Mouse (Mus musculus): ENCODE results near the gene D7Ertd443e. TPM values are rescaled to one million over a fixed set of nuclear protein-coding genes. Genes with fewer than 3 reads are reported as not detected.

D7Ertd443e gene
- polyA plus RNA-seq, 1 experiment from 2014 or later = not detected

- DNase-seq (ENCODE audit: low spot score) = no peak
- H3K4me1 ChIP-seq (replicated peaks; ENCODE audit: control insufficient read depth, insufficient read depth, low read length) = no peaks in the 10 kb centered on the region
- no peak overlapping the region for H3K9ac ChIP-seq (ENCODE audit: low read length)
- no peak for ATAC-seq (replicated peaks; ENCODE audit: low FRiP score, low TSS enrichment, low read depth)
- no peak overlapping the region for H3K27ac ChIP-seq (ENCODE audit: low read depth)
- no peaks in the 10 kb centered on the region for H3K9me3 ChIP-seq (ENCODE audit: control insufficient read depth, low read length)
- WGBS = 83% methylated on average over 1 of the region's 1 CpGs
- H3K4me3 ChIP-seq (ENCODE audit: low read depth, low read length) = no peak overlapping the region
- H3K36me3 ChIP-seq (ENCODE audit: control insufficient read depth, insufficient read depth, low read length) = no peaks in the 10 kb centered on the region
- H3K27me3 ChIP-seq (replicated peaks; ENCODE audit: control insufficient read depth, insufficient read depth, low read length) = no peaks in the 10 kb centered on the region
- H3K4me2 ChIP-seq (ENCODE audit: low read length) = no peak overlapping the region
These were observed 144.9 kb downstream of the D7Ertd443e start for GRCm38 (mm10) chr7:134240579-134240978.

DNA sequence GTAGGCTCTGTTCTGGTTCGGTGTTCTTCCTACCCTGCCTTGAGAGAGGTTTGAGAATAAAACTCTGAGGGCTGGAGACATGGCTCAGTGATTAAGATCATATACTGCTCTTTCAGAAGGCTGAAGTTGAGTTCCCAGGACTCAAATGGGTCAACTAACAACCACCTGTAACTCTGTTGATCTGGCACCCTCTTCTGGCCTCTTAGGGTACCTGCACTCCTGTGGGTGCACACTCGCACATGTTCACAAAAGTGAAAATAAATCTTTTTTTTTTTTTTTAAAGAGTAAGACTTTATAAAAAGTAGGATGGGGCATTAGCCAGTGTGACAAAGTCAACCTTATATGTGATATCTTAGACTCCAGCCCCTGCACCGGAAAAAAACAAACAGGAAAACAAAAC is 146.6 kb downstream of the D7Ertd443e start:
- Histone ChIP-seq H3K27ac (ENCODE audit: low read depth) (no peak overlapping the region), H3K9me3 (ENCODE audit: control insufficient read depth, low read length) (no peaks in the 10 kb centered on the region), H3K27me3 (replicated peaks; ENCODE audit: control insufficient read depth, insufficient read depth, low read length) (no peaks in the 10 kb centered on the region), H3K4me2 (ENCODE audit: low read length) (no peak overlapping the region), H3K9ac (ENCODE audit: low read length) (no peak overlapping the region), H3K4me1 (replicated peaks; ENCODE audit: control insufficient read depth, insufficient read depth, low read length) (no peaks in the 10 kb centered on the region), H3K36me3 (ENCODE audit: control insufficient read depth, insufficient read depth, low read length) (no peaks in the 10 kb centered on the region), H3K4me3 (ENCODE audit: low read depth, low read length) (no peak overlapping the region)
- DNase-seq (ENCODE audit: low spot score) = no peak
- ATAC-seq (replicated peaks; ENCODE audit: low FRiP score, low TSS enrichment, low read depth) = no peak
- WGBS = 92% methylated on average over 3 of the region's 3 CpGs

DNA sequence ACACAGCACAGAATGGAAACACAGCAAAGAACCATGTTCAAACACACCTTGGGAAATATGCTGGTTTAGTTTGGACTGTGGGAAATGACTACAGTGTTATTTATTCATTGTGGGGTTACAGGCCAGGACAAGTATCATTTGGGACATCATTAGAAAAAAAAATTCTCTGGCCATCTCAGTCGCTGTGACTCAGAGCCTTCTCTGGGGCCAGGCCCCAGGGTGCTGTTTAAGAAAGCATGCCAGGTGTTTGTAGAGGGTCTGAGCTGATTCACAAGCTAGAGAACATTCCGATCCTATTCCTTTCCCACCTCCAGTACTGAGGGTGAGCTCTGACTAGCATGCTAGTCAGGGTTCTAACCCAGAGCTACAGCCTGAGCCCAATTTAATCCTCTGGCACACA is 148.1 kb downstream of the D7Ertd443e start:
- H3K36me3 ChIP-seq (ENCODE audit: control insufficient read depth, insufficient read depth, low read length) = no peaks in the 10 kb centered on the region
- no peak overlapping the region for H3K9ac ChIP-seq (ENCODE audit: low read length)
- 77% methylated on average over 2 of the region's 2 CpGs for WGBS
- DNase-seq (ENCODE audit: low spot score) (no peak), ATAC-seq (replicated peaks; ENCODE audit: low FRiP score, low TSS enrichment, low read depth) (no peak)
- H3K4me1 ChIP-seq (replicated peaks; ENCODE audit: control insufficient read depth, insufficient read depth, low read length) = peaks cover 2% of the 10 kb centered on the region; the same call in 1 of the 2 replicates
- H3K4me3 ChIP-seq (ENCODE audit: low read depth, low read length) = no peak overlapping the region
- H3K27ac ChIP-seq (ENCODE audit: low read depth) = no peak overlapping the region
- no peaks in the 10 kb centered on the region for H3K9me3 ChIP-seq (ENCODE audit: control insufficient read depth, low read length)
- no peaks in the 10 kb centered on the region for H3K27me3 ChIP-seq (replicated peaks; ENCODE audit: control insufficient read depth, insufficient read depth, low read length)
- H3K4me2 ChIP-seq (ENCODE audit: low read length) = no peak overlapping the region

DNA sequence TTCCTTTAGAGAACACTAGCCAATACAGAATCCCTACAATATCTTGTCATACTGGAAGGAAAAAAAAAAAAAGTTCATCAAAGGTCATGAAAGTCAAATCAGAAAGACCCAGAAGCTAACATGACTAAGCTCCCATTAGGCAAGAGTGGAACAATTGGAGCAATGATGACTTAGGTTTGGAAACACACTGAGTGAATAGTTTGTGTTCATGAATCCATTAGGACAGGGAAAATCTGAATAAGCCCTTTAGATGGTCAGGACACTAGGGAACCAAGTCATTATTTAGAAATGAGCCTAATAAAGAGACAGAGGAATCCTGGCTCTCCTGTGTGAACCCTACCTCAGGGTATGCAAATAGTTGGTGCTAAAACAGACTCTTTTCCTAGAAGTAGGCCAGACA is 148.7 kb downstream of the D7Ertd443e start:
- Histone ChIP-seq H3K4me2 (ENCODE audit: low read length) (no peak overlapping the region), H3K9me3 (ENCODE audit: control insufficient read depth, low read length) (no peaks in the 10 kb centered on the region), H3K4me3 (ENCODE audit: low read depth, low read length) (no peak overlapping the region), H3K27ac (ENCODE audit: low read depth) (no peak overlapping the region), H3K9ac (ENCODE audit: low read length) (no peak overlapping the region), H3K4me1 (replicated peaks; ENCODE audit: control insufficient read depth, insufficient read depth, low read length) (peaks cover 7% of the 10 kb centered on the region; the same call in 1 of the 2 replicates), H3K27me3 (replicated peaks; ENCODE audit: control insufficient read depth, insufficient read depth, low read length) (no peaks in the 10 kb centered on the region), H3K36me3 (ENCODE audit: control insufficient read depth, insufficient read depth, low read length) (no peaks in the 10 kb centered on the region)
- ATAC-seq (replicated peaks; ENCODE audit: low FRiP score, low TSS enrichment, low read depth) (no peak), DNase-seq (ENCODE audit: low spot score) (no peak)

GRCm38 (mm10) chr7:134235552-134235951 is 149.9 kb downstream of the D7Ertd443e start:
- ATAC-seq (replicated peaks; ENCODE audit: low FRiP score, low TSS enrichment, low read depth) (no peak), DNase-seq (ENCODE audit: low spot score) (no peak)
- Histone ChIP-seq H3K27ac (ENCODE audit: low read depth) (no peak overlapping the region), H3K4me1 (replicated peaks; ENCODE audit: control insufficient read depth, insufficient read depth, low read length) (peaks cover 7% of the 10 kb centered on the region; the same call in 1 of the 2 replicates), H3K9me3 (ENCODE audit: control insufficient read depth, low read length) (no peaks in the 10 kb centered on the region), H3K4me2 (ENCODE audit: low read length) (no peak overlapping the region), H3K36me3 (ENCODE audit: control insufficient read depth, insufficient read depth, low read length) (no peaks in the 10 kb centered on the region), H3K4me3 (ENCODE audit: low read depth, low read length) (no peak overlapping the region), H3K27me3 (replicated peaks; ENCODE audit: control insufficient read depth, insufficient read depth, low read length) (no peaks in the 10 kb centered on the region), H3K9ac (ENCODE audit: low read length) (no peak overlapping the region)
- WGBS = 65% methylated on average over 2 of the region's 2 CpGs

- H3K4me1 ChIP-seq (replicated peaks; ENCODE audit: control insufficient read depth, insufficient read depth, low read length) = peaks cover 17% of the 10 kb centered on the region
- H3K36me3 ChIP-seq (ENCODE audit: control insufficient read depth, insufficient read depth, low read length) = no peaks in the 10 kb centered on the region
- no peak within 1 kb of the TSS for H3K27ac ChIP-seq (ENCODE audit: low read depth)
- H3K9me3 ChIP-seq (ENCODE audit: control insufficient read depth, low read length) = no peaks in the 10 kb centered on the region
- WGBS = 57% methylated on average over 14 of the region's 14 CpGs
- no peaks in the 10 kb centered on the region for H3K27me3 ChIP-seq (replicated peaks; ENCODE audit: control insufficient read depth, insufficient read depth, low read length)
- DNase-seq (ENCODE audit: low spot score) (no peak), ATAC-seq (replicated peaks; ENCODE audit: low FRiP score, low TSS enrichment, low read depth) (peak; percentile 43; the same call in 1 of the 2 replicates)
- H3K9ac ChIP-seq (ENCODE audit: low read length) = no peak within 1 kb of the TSS
- no peak within 1 kb of the TSS for H3K4me3 ChIP-seq (ENCODE audit: low read depth, low read length)
- no peak within 1 kb of the TSS for H3K4me2 ChIP-seq (ENCODE audit: low read length)
These were observed 153.8 kb downstream of the D7Ertd443e start, which contains the start of gene Adam12 for GRCm38 (mm10) chr7:134231378-134232346. Adam12 (minus strand) TSS chr7:134232146.

DNA sequence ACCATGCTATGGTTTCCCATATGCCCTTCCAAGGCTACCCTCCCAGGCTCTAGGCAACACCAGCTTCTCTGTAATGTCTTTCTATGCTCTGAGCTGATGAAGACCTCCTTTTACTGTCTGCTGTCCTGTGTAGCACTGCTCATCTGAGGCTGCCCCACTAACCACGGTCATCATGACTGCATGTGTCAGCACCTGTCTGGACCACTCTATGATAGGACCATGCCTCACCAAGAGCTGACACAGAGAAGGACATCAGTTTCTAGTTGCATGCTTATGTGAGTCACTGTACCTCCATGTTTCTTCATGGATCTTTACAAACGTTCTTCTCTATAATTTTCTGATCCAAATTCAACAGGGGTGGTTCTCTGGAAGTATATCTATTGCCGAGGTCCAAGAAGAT is 154.8 kb downstream of the D7Ertd443e start:
- ATAC-seq (replicated peaks; ENCODE audit: low FRiP score, low TSS enrichment, low read depth) (no peak), DNase-seq (ENCODE audit: low spot score) (no peak)
- WGBS = 74% methylated on average over 3 of the region's 3 CpGs
- Histone ChIP-seq H3K4me1 (replicated peaks; ENCODE audit: control insufficient read depth, insufficient read depth, low read length) (peaks cover 19% of the 10 kb centered on the region), H3K27me3 (replicated peaks; ENCODE audit: control insufficient read depth, insufficient read depth, low read length) (peaks cover under 1% of the 10 kb centered on the region), H3K4me3 (ENCODE audit: low read depth, low read length) (no peak overlapping the region), H3K9me3 (ENCODE audit: control insufficient read depth, low read length) (no peaks in the 10 kb centered on the region), H3K36me3 (ENCODE audit: control insufficient read depth, insufficient read depth, low read length) (no peaks in the 10 kb centered on the region), H3K27ac (ENCODE audit: low read depth) (no peak overlapping the region), H3K4me2 (ENCODE audit: low read length) (no peak overlapping the region), H3K9ac (ENCODE audit: low read length) (no peak overlapping the region)

- no peaks in the 10 kb centered on the region for H3K9me3 ChIP-seq (ENCODE audit: control insufficient read depth, low read length)
- no peak for ATAC-seq (replicated peaks; ENCODE audit: low FRiP score, low TSS enrichment, low read depth)
- H3K4me2 ChIP-seq (ENCODE audit: low read length) = no peak overlapping the region
- H3K4me1 ChIP-seq (replicated peaks; ENCODE audit: control insufficient read depth, insufficient read depth, low read length) = peaks cover 22% of the 10 kb centered on the region
- H3K4me3 ChIP-seq (ENCODE audit: low read depth, low read length) = no peak overlapping the region
- WGBS = 44% methylated on average over 2 of the region's 2 CpGs
- peaks cover 5% of the 10 kb centered on the region for H3K27me3 ChIP-seq (replicated peaks; ENCODE audit: control insufficient read depth, insufficient read depth, low read length)
- DNase-seq (ENCODE audit: low spot score) = no peak
- no peak overlapping the region for H3K9ac ChIP-seq (ENCODE audit: low read length)
- no peak overlapping the region for H3K27ac ChIP-seq (ENCODE audit: low read depth)
- no peaks in the 10 kb centered on the region for H3K36me3 ChIP-seq (ENCODE audit: control insufficient read depth, insufficient read depth, low read length)
These were observed 155.6 kb downstream of the D7Ertd443e start for GRCm38 (mm10) chr7:134229899-134230298.
